Mouse (Mus musculus) retina, postnatal 7 days (tissue): Measurements from ENCODE around the gene Wnt3a.

Source experiments
- DNase-seq: peaks from one replicate; pipeline ENCODE4 v3.0.0-alpha.2; 2012; ENCODE audit warnings: low read depth, low spot score

The Wnt3a gene

GRCm38 (mm10) chr11:59290702-59291303, at the start of gene Wnt3a:
TSS of gene Wnt3a (minus strand) at chr11:59290752.
- DNase-seq = no peak

GRCm38 (mm10) chr11:59338736-59339120, 48.2 kb upstream of the Wnt3a start:
- no peak for DNase-seq

- no peak for DNase-seq
These were observed 47.6 kb upstream of the Wnt3a start for GRCm38 (mm10) chr11:59337955-59338735.

- DNase-seq = no peak
These were observed 45.8 kb upstream of the Wnt3a start for GRCm38 (mm10) chr11:59336381-59336780.

GRCm38 (mm10) chr11:59335942-59336341, 45.4 kb upstream of the Wnt3a start:
- DNase-seq = no peak

- DNase-seq = no peak
These were observed 44.6 kb upstream of the Wnt3a start for GRCm38 (mm10) chr11:59335150-59335549.

- no peak for DNase-seq
These were observed 42.4 kb upstream of the Wnt3a start for GRCm38 (mm10) chr11:59332938-59333337.

GRCm38 (mm10) chr11:59331167-59331869, 40.8 kb upstream of the Wnt3a start:
- no peak for DNase-seq

- DNase-seq = peak; percentile 58
These were observed 40.0 kb upstream of the Wnt3a start for GRCm38 (mm10) chr11:59330560-59330959.

- no peak for DNase-seq
These were observed 39.1 kb upstream of the Wnt3a start for GRCm38 (mm10) chr11:59329616-59330015.

GRCm38 (mm10) chr11:59327625-59328024, 37.1 kb upstream of the Wnt3a start:
- no peak for DNase-seq

- no peak for DNase-seq
These were observed 34.2 kb upstream of the Wnt3a start for GRCm38 (mm10) chr11:59324777-59325176.

GRCm38 (mm10) chr11:59322988-59323387, 32.4 kb upstream of the Wnt3a start:
- no peak for DNase-seq

GRCm38 (mm10) chr11:59316517-59316916, 26.0 kb upstream of the Wnt3a start:
- DNase-seq = no peak

GRCm38 (mm10) chr11:59313944-59314343, 23.4 kb upstream of the Wnt3a start:
- no peak for DNase-seq

GRCm38 (mm10) chr11:59313029-59313811, 22.7 kb upstream of the Wnt3a start:
- DNase-seq = no peak

GRCm38 (mm10) chr11:59312501-59312900, 21.9 kb upstream of the Wnt3a start:
- DNase-seq = no peak

GRCm38 (mm10) chr11:59312060-59312459, 21.5 kb upstream of the Wnt3a start:
- no peak for DNase-seq

- no peak for DNase-seq
These were observed 19.4 kb upstream of the Wnt3a start for GRCm38 (mm10) chr11:59309976-59310375.

GRCm38 (mm10) chr11:59309106-59309805, 18.7 kb upstream of the Wnt3a start:
- DNase-seq = no peak

GRCm38 (mm10) chr11:59308625-59309024, 18.1 kb upstream of the Wnt3a start:
- DNase-seq = no peak
